Mouse (Mus musculus): ENCODE data around the gene Eef1g.
A peak's percentile ranks its signal among the peaks of the same experiment; 100 is the strongest.

The Eef1g gene

DNA sequence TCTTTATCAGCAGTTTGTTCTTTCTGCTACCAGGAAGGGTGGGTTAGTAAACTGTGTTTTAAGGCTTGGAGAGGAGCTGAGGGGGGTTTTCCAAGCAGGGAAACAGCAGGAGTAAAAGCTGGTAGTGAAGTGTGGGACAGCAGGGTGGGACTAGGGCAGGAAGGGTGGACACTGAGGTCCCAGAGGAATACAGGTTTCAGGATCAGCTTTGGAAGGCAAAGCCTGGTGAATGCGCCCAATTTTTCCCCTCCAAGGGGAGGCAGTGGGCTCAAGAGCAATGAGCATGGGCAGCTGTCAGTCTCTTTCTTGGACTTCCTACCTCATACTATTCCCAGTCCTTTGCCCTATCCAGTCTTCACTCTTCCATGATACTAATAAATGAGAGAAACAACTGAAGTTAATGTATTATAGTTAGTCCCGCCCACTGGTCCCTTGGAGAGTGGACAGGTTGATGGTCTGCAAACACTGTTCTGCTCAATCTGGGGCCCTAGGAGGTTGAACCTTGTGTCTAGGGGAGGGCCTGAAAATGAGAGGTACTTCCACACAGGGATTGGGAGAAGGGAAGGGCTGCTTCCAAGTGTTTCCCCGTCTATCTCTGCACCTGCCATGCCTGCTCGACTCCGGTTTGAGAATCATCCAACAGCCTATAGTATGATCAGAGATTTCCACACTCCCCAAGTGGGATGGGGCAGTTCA, 58.9 kb downstream of the Eef1g start:
- DNase-seq (ENCODE audit: low read depth, low spot score), result no peak

DNA sequence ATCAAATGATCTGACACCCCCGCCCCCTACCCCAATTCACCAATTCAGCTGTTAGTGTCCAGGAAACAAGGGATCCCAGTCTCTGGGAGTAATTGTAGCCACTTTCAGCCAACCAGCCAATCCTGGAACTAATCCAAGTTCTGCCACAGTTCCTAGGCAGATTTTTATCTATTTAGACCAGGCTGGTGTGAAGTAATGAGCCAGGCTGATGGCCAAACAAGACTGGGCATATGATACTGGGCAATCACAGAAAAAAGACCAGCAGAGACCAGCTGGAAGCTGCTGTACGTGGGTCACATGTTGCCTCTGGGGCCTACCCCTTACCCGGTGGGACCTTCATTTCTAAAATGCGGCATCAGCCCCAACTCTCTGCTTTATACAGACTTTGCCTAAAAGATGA, 59.8 kb downstream of the Eef1g start:
- DNase-seq (ENCODE audit: low read depth, low spot score), result peak; percentile 14

GRCm38 (mm10) chr19:9027795-9028194, 61.0 kb downstream of the Eef1g start:
- no peak for DNase-seq (ENCODE audit: low read depth, low spot score)

Measured in retina, postnatal 7 days (tissue).